9 mouse cellular contexts compared by ENCODE assay signal in genomic region chr4:129928949-129929348, GRCm38 (mm10). TPM values are rescaled to one million over a fixed set of nuclear protein-coding genes. Genes with fewer than 3 reads are reported as not detected.
DNase-seq lines count a peak whose midpoint lies in the region; ATAC-seq and TF ChIP-seq lines count a peak whose summit lies in the region.
"Had no signal": no experiment of that assay in that cellular context is flagged by ENCODE, and none has a peak within 500 bp of the region (broad histone marks: within the 10 kb centered on the region; RNA-seq: fewer than 3 reads in every experiment).

Spocd1 (plus strand) TSS chr4:129929249.

- TF ChIP-seq EP300 in CH12.LX (IDR thresholded peaks at IDR 0.05; ENCODE audit: low read length): no peak

- no peaks in the 10 kb centered on the region for H3K27me3 ChIP-seq in heart, embryonic 12.5 days (replicated peaks)
- peaks cover 3% of the 10 kb centered on the region for H3K27me3 ChIP-seq in CH12.LX (replicated peaks)
- no peaks in the 10 kb centered on the region for H3K27me3 ChIP-seq in hindbrain, embryonic 11.5 days (ENCODE audit: control insufficient read depth, insufficient read depth, low read length)
- H3K27me3 ChIP-seq in midbrain, embryonic 10.5 days (ENCODE audit: low read depth, poor library complexity, severe bottlenecking): no peaks in the 10 kb centered on the region; the same call in 1 of the 2 replicates

- H3K4me3 ChIP-seq in heart, embryonic 12.5 days: no peak within 1 kb of the TSS
- peak within 1 kb of the TSS in 2 of 3 experiments; percentile 7 to 20 for H3K4me3 ChIP-seq in CH12.LX (replicated peaks in 1 of 3; ENCODE audit: low read depth in 2 of 3, low read length in 2 of 3, poor library complexity in 1 of 3)
- H3K4me3 ChIP-seq in hindbrain, embryonic 11.5 days (ENCODE audit: low read depth, low read length): no peak within 1 kb of the TSS
- H3K4me3 ChIP-seq in midbrain, embryonic 10.5 days: peak within 1 kb of the TSS; percentile 42

- intact Hi-C loops in heart, postnatal 25 days (cut with DNase I): loop anchor here (1.0 to 5.0 kb wide), 4 partner anchors 47 to 228 kb away; no protein-coding TSS in a partner anchor

- peak within 1 kb of the TSS; percentile 37 for H3K9ac ChIP-seq in heart, embryonic 12.5 days
- H3K9ac ChIP-seq in CH12.LX (ENCODE audit: insufficient read depth, low read depth): no peak within 1 kb of the TSS
- H3K9ac ChIP-seq in hindbrain, embryonic 11.5 days (ENCODE audit: low read depth, low read length): no peak within 1 kb of the TSS

- H3K4me2 ChIP-seq in heart, embryonic 12.5 days: peak within 1 kb of the TSS; percentile 58
- H3K4me2 ChIP-seq in CH12.LX (ENCODE audit: insufficient read depth, low read depth, poor library complexity, severe bottlenecking): peak within 1 kb of the TSS; percentile 58; the same call in 1 of the 2 replicates
- H3K4me2 ChIP-seq in hindbrain, embryonic 11.5 days (replicated peaks; ENCODE audit: low read depth, low read length): peak within 1 kb of the TSS; percentile 17; the same call in 1 of the 2 replicates

- TF ChIP-seq RAD21 in CH12.LX (IDR thresholded peaks at IDR 0.05; ENCODE audit: low read depth, low read length): no peak

- H3K9me3 ChIP-seq in heart, embryonic 12.5 days (replicated peaks): peaks cover 5% of the 10 kb centered on the region; the same call in 1 of the 2 replicates
- H3K9me3 ChIP-seq in CH12.LX (replicated peaks; ENCODE audit: low read length): peaks cover 10% of the 10 kb centered on the region
- no peaks in the 10 kb centered on the region for H3K9me3 ChIP-seq in hindbrain, embryonic 11.5 days (ENCODE audit: control insufficient read depth, low read length)
- H3K9me3 ChIP-seq in midbrain, embryonic 10.5 days (replicated peaks): no peaks in the 10 kb centered on the region; the same call in 1 of the 2 replicates

- H3K79me2 ChIP-seq in CH12.LX (replicated peaks; ENCODE audit: control insufficient read depth, extremely low read depth, insufficient read depth, poor library complexity, severe bottlenecking): no peaks in the 10 kb centered on the region

- peak within 1 kb of the TSS; percentile 35; the same call in 1 of the 2 replicates for H3K27ac ChIP-seq in heart, embryonic 12.5 days (ENCODE audit: poor library complexity, severe bottlenecking)
- no peak within 1 kb of the TSS for H3K27ac ChIP-seq in CH12.LX (ENCODE audit: insufficient read depth, low read depth)
- no peak within 1 kb of the TSS for H3K27ac ChIP-seq in hindbrain, embryonic 11.5 days (ENCODE audit: low read depth, low read length)
- no peak within 1 kb of the TSS for H3K27ac ChIP-seq in midbrain, embryonic 10.5 days (replicated peaks)

- 14% methylated on average over 4 of the region's 4 CpGs for WGBS in heart, embryonic 12.5 days
- 43% methylated on average over 4 of the region's 4 CpGs for WGBS in hindbrain, embryonic 11.5 days
- WGBS in midbrain, embryonic 10.5 days: 43% methylated on average over 4 of the region's 4 CpGs

- H3K4me1 ChIP-seq in heart, embryonic 12.5 days (replicated peaks): peaks cover 34% of the 10 kb centered on the region
- H3K4me1 ChIP-seq in CH12.LX (ENCODE audit: control insufficient read depth in 1 of 2, insufficient read depth in 2 of 2): peaks cover 9 to 29% of the 10 kb centered on the region in 2 experiments
- no peaks in the 10 kb centered on the region for H3K4me1 ChIP-seq in hindbrain, embryonic 11.5 days (replicated peaks; ENCODE audit: control insufficient read depth, insufficient read depth, low read length)
- H3K4me1 ChIP-seq in midbrain, embryonic 10.5 days: peaks cover 17% of the 10 kb centered on the region

- TF ChIP-seq POLR2A in CH12.LX (IDR thresholded peaks at IDR 0.05; ENCODE audit: low read depth, low read length): no peak

- TF ChIP-seq CTCF in CH12.LX (conservative IDR thresholded peaks at IDR 0.05 in 1 of 2, IDR thresholded peaks at IDR 0.05 in 1 of 2; ENCODE audit: low read depth in 2 of 2, low read length in 2 of 2): no peak

- ATAC-seq in heart, embryonic 12.5 days (ENCODE audit: insufficient number of reproducible peaks, low FRiP score): no peak
- no peak for ATAC-seq in hindbrain, embryonic 11.5 days (ENCODE audit: low FRiP score)

- in situ Hi-C loops in CH12.LX (cut with MboI; ENCODE audit: low pct_ligation_motif_present, low pct_unique_long_range_greater_than_20kb, low sequenced_read_pairs): loop anchor here (5.0 kb wide), 1 partner anchor 77 kb away; no protein-coding TSS in a partner anchor

- no peaks in the 10 kb centered on the region for H3K36me3 ChIP-seq in heart, embryonic 12.5 days
- H3K36me3 ChIP-seq in CH12.LX (replicated peaks in 1 of 2; ENCODE audit: control insufficient read depth in 1 of 2, insufficient read depth in 1 of 2, low read length in 1 of 2): no peaks in the 10 kb centered on the region
- H3K36me3 ChIP-seq in hindbrain, embryonic 11.5 days (ENCODE audit: control insufficient read depth, insufficient read depth, low read length): no peaks in the 10 kb centered on the region
- H3K36me3 ChIP-seq in midbrain, embryonic 10.5 days: no peaks in the 10 kb centered on the region

- dilution Hi-C loops in CH12.LX (cut with MboI; ENCODE audit: extremely low pct_ligation_motif_present, extremely low pct_unique_long_range_greater_than_20kb, low sequenced_read_pairs): no loop called here

- no peak for DNase-seq in heart, postnatal 25 days (ENCODE audit: low spot score)
- DNase-seq in CH12.LX (ENCODE audit: extremely low read depth): no peak
- DNase-seq in hindbrain, embryonic 11.5 days (ENCODE audit: low spot score): no peak
- no peak for DNase-seq in midbrain, embryonic 10.5 days (ENCODE audit: low spot score)
- no peak for DNase-seq in frontal cortex, adult 2 months (ENCODE audit: extremely low spot score in 1 of 2, low spot score in 1 of 2)
- DNase-seq in cerebellum, postnatal 25 days: no peak
- no peak for DNase-seq in kidney, adult 9 months

TF ChIP-seq in CH12.LX, 34 proteins besides CTCF, POLR2A, EP300 and RAD21:
- TF ChIP-seq MAZ (IDR thresholded peaks at IDR 0.05; ENCODE audit: low read depth, low read length) (no peak), USF1 (IDR thresholded peaks at IDR 0.05; ENCODE audit: low read depth, low read length) (no peak), MXI1 (IDR thresholded peaks at IDR 0.05; ENCODE audit: low read depth, low read length) (no peak), JUN (IDR thresholded peaks at IDR 0.05; ENCODE audit: insufficient read depth, low read depth, low read length) (no peak), UBTF (IDR thresholded peaks at IDR 0.05; ENCODE audit: low read depth, low read length) (no peak), ZMIZ1 (IDR thresholded peaks at IDR 0.05; ENCODE audit: low read depth, low read length) (no peak), ELF1 (IDR thresholded peaks at IDR 0.05; ENCODE audit: low read depth, low read length) (no peak), CHD2 (IDR thresholded peaks at IDR 0.05; ENCODE audit: low read length) (no peak), ETS1 (conservative IDR thresholded peaks at IDR 0.05; ENCODE audit: low read depth, low read length) (no peak), MAX (IDR thresholded peaks at IDR 0.05; ENCODE audit: low read length) (no peak), MYC (IDR thresholded peaks at IDR 0.05; ENCODE audit: low read depth, low read length) (no peak), JUND (conservative IDR thresholded peaks at IDR 0.05; ENCODE audit: low read depth, low read length) (no peak), ZKSCAN1 (IDR thresholded peaks at IDR 0.05; ENCODE audit: borderline replicate concordance, low read depth, low read length) (no peak), ZC3H11A (IDR thresholded peaks at IDR 0.05; ENCODE audit: low read depth, low read length) (no peak)

RNA-seq across cellular contexts. Expression of gene Spocd1, which starts in this region (rescaled TPM):
- polyA plus RNA-seq in heart, embryonic 12.5 days (2016; fragmentation: Nextera tagmentation; extraction: Ambion mirVana): 0.33 and 0.36 TPM in 2 replicates
- under 1 TPM in 1 of 2 experiments, not detected in 1; 0.08 TPM for total RNA-seq in heart, postnatal 25 days (2021)
- 0.04 TPM in 2 replicates for total RNA-seq in CH12.LX (2012; rRNA removed)
- 0.07 TPM in 1 of 2 replicates, not detected in the other for total RNA-seq in CH12.LX (2014; rRNA removed)
- polyA plus RNA-seq in CH12.LX (2012; ENCODE audit: insufficient read length, low read depth): 0.08 TPM in 1 of 2 replicates, not detected in the other
- polyA plus RNA-seq in hindbrain, embryonic 11.5 days (2014; fragmentation: Nextera tagmentation; extraction: Ambion mirVana): 0.08 TPM in 1 of 2 replicates, not detected in the other
- not detected in 2 replicates for polyA plus RNA-seq in midbrain, embryonic 10.5 days (2016; fragmentation: Nextera tagmentation; extraction: Ambion mirVana)
- 0.40 TPM in 2 replicates for polyA plus RNA-seq in frontal cortex, adult 2 months (2012; rRNA removed)
- polyA plus RNA-seq: lung, adult 2 months had no signal

Comparison
In these comparisons a context has a peak if more than half of its experiments do, and no peak if none do; other contexts are left out.
1. H3K4me3 ChIP-seq: peak in CH12.LX (2 of 3) and midbrain, embryonic 10.5 days (single experiment); none in heart, embryonic 12.5 days (single experiment) and hindbrain, embryonic 11.5 days (single experiment).
2. Peak in every context shown above with its lines, with median percentiles within 50 percentile points of each other: H3K4me2 ChIP-seq.